Mouse (Mus musculus) right cerebral cortex, postnatal 10 days (tissue): ENCODE measurements around the gene Iqca.

Experiments
- DNase-seq, 2 experiments: peaks; one replicate each; pipeline ENCODE4 v3.0.0; 2021; ENCODE audit warnings: low spot score in 2 of 2

The Iqca gene

DNA sequence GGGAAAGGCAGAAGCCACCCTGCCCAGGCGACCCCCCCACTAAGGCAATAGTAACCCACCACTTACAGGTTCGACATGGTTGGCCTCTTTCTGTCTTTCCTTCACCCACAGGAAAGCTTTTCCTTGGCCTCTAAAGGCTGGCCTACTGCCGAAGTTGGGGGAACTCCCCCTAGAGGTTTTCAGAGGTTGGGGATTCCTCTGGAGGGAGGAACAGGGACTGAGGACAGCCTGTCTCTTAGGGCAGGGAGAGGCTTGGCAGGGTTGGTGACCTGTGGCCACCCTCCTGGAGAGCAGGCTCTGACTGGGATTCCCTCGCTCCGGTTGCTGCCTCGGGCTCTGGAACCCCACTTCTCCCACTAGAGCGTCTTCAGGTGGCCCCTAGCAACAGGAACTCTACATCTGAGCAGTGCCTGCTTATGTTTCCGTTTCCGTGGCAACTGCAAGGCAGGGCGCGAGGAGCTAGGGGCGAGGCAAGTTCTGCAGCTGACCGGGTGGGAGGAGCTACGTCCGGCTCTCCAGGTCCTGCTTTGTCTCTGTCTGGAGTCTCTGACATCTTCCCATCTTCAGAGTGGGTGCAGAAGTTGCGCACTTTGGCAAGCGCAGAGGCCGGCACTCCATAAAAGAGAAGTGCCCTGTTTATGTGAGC, at the start of gene Iqca:
Iqca (minus strand) TSS at position 303 of the 646 bp plus-strand sequence.
- peak; percentile 85 to 90 for DNase-seq

DNA sequence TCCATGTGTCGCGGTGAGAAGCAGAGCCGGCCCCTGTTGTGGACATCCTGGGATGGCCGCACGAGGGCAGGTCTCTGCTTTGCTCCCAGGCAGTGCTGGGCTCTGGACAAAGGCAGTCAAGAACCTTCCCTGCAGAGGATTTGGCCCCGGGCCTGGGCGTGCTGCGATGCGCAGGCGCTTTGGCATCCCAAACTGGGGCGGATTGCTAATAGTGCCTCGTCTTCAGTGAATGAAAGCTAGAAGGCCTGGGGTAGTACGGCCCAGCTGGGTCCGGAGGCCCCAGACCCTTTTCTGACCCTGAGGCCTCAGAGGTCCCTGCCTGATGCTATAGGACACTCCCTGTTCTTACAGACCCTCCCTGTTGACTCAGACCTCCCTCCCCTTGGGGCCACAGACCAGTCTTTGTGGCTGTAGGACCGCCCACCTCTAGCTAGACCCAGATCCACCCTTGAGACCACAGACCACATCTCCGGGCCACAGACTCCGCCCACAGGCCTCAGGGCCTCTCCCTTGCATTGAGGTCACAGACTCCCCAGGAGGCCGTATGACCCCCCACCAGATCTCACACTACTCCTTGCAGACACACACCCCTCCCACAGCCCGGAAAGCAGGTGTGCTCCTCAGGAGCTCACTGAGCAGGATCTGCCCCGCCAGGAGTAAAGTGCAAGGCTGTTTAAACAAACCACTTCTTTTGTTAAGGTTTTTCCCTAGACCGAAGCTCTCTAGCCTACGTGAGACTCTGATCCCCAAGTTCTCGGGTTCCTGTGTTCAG, 49.2 kb upstream of the Iqca start:
- peak; percentile 68 to 77 for DNase-seq

DNA sequence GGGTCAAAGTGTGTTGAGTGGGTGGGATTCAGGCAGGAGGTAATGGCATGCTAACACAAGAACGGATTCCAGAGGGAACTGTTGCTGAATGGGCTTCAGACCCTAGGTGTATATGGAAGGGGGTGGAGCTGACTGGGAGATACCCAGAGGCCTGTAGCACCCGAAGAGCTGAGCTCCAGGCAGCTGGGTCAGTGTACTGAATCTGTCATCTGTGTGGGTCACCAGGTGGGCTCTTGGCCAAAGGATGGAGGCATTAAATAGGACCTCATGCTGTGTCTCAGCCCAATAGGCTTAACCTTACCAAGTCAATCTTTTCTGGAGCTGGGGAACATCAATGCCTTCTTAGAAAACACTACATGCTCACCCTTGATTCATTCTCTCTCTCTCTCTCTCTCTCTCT, 48.5 kb upstream of the Iqca start:
- no peak for DNase-seq

DNA sequence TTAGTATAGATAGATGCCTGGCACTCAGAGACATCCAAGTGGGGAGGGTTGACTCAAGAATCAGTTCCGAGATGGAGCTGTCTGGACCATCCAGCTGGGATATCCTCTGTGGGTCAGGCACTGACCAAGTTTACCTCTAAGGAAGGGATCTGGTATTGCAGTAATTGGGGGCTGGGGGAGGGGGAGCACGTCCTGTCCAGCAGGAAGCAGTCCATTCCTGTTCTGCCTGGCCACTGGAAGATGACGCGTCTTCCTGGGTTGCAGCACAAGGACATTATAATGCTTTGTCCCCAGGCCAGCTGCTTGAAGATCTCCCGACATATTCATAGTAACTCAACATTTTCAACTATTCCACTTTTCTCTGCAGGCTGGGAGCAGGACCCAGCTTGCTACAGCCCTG, 48.0 kb upstream of the Iqca start:
- DNase-seq = no peak

DNA sequence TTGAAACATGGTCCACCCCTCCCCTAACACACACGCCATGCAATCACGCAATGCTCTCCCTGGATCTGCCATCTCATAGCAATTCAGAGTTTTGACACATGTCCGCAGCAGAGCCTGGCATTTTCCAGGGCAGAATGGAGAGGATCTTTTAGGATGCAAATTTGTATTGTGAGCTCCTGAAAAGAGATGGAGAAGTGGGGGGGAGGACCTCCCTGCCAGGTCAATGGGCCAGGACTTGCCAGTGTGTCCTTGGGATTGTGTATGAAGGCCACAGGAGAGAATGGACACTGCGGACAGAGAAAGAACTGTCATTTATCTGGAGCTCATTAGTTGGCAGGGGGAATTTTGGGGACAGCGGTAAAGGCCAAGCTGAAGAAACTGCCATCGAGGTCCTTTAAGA, 35.8 kb upstream of the Iqca start:
- DNase-seq = no peak

DNA sequence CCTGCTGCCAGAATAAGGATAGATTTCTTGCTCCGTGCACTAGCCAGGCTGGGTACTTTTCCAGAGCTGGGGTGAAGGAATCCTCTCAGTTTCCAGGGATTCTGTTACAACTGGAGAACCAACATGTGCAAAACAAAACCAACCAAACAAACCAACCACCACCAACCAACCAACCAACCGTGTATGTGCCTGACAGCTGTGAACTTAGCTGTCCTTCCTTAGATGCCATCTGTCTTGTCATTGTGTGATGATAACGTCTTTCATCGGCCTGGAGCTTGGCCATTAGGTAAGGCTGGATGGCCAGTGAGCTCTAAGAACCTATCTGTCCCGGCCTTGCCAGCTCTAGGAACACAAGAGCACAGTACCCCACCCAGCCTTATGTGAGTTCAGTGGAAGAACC, 33.7 kb upstream of the Iqca start:
- DNase-seq = no peak

DNA sequence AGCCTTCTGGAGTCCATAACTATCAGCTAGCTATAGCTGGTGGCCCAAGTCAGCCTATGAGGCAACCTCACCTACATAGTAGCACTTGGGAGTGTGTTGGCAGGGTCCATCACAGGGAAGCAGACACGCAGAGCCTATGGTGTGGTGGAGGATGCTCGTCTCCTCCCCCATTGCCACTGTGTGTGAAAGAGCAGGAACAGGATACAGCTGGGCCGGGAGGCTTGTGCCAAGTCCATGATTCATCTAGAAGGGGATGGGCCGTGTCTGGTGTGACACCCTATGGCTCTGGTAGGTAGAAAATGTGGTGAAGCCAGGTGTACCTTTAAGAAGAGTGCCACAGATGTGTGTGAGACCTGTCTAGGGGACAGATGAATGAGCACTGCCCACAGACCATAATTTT, 33.0 kb upstream of the Iqca start:
- no peak for DNase-seq

DNA sequence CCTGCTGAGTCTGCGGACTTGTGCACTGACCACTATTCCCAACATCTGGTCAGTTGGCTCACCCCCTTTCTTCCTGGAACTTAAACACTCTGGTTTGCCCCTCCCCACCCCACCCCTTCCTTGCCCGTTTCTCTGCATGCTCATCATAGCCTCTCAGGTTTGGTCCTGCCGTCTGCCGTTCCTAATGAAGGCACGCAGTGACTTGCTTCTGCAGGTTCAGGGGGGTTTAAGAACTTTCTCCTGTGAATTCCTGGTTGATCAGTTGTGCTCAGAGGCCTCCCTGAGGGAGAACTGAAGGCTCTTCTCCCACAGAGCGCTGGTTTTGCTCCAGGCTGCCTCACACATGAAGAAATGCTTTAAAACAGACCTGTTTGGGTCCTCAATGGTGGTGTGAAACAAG, 30.4 kb upstream of the Iqca start:
- no peak for DNase-seq

DNA sequence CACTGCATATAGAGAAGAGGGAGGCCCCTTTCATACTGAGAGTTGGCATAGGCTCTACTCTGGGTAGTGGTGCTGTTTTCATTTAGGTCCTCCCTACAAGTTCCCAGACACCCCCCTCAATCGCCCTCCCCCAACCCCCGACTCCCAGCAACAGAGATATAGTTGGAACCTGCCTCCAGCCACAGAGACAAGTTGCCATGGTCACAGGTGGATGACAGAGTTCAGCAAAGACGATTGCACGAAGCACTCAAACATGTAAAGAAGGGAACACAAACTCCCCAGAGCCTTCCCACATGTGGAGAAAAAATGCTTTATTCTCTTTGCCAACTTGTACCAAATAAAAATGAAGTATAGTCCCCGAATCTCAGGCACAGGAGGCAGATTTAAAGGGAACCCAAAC, 29.3 kb upstream of the Iqca start:
- DNase-seq = peak in 1 of 2 experiments; percentile 65

DNA sequence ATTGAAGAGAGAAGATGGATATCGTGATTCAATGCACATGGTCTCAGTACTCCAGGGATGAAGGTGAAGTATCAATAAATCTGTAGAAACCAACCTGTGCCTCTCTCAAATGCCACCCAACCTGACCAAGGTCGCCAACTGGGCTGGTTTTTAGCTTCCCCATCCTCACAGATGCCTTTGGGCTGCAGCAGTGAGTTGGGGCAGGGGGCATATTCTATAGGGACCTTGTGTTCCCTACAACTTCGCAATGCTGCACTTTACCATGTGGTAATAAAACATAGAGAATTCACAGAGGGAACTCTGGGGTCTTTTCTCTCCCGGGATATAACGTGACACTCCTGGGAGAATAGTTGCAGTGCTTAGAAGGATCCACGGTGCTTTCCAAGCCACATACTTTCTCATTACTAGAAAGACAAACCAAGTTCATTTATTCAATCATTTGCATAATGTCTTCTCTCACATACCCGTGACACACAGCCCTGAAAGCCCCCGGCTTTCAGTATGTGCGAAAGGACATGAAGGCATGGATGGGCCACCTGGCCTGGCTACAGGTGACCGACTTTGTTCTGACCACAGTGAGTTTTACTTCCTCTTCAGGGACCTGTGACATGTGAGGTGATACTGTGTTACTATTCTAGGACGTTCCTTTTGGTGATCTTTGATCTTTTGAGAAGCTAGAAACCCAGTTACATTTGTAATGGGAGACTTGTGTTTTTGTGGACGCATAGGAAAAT, 27.9 kb upstream of the Iqca start:
- DNase-seq = no peak

DNA sequence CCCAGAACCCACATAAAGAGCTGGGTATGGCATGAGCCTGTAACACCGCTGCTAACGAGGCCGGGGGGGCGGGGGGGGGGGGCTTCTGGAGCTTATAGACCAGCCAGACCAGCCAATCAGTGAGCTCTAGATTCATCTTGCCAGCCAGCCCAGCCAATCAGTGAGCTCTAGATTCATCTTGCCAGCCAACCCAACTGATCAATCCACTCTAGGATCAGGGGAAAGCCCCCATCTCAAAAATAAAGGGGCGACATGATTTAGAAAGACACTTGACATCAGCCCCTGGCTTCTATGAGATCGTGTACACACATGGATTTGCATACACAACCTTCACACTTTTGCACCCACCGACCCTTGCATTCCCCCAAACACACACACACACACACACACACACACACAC, 27.3 kb upstream of the Iqca start:
- DNase-seq = no peak

DNA sequence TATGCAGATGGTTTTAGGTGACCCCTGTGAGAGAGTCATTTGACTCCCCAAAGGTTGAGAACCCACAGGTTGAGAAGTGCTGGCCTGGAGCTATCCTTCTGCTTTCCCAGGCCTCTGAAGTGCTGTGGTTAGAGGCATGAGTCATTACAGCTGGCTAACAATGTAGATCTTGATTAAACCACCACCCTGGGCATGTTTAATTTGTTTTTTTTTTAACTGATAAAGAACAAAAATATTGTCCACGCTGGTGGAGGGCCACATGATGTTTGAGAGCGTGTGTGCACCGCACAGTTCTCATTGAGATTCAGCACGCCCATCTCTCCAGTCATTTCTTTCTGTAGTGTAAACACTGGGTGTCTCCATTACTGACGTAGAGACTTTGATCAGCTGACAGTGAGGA, 24.8 kb upstream of the Iqca start:
- DNase-seq = no peak

DNA sequence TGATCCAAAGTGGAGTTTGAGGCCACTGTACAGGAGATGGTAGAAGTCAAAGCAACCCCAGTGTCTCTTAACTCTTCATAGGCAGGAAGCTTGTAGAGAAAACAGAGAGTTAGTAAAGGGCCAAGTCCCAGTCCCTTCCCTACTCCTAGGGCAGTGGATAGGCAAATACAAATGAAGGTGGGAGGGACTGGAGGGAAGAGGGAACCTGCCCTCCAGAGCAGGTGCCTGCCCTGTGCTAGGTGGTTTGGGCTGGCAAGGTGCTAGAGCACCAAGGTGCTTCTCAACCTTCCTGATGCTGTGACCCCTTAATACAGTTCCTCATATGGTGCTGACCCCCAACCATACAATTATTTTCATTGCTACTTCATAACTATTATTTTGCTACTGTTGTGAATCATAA, 24.4 kb upstream of the Iqca start:
- no peak for DNase-seq

DNA sequence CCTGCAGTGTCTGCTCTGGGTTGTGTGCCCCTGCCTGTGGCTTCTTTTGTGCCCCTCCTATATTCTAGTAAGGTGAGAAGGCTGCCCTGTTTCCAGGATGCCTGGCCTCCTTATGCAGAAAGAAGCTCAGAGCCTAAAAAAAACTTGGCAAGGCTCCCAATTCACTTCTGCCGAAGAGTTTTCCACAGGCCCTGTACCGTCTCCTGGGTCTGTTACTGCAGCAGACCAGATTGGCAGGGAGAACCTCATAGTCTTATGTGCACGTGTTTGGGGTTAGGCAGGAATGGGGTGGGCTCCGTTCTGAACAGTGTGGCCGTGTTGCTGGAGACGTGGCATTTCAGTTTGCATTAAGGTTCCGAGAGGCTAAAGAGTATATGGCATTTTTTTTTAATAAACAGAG, 23.0 kb upstream of the Iqca start:
- no peak for DNase-seq

DNA sequence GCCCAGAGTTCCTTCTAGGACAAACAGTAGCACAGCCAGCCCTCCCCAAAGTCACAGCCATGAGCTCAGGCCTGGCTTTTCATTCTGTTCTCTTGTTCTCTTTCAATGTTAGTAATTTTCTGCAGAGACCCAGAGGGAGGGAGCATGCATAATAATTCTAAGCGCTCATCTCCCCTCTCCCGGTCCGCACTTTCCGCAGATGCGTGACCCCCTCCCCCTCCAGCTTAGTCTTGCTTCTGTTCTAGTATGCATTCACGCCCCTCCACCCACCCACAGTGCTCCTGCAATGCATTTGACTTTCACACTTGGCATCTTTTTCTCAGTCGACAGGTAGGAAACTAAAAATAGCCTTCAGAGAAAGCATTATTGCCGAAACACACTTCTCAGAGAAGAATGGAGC, 21.1 kb upstream of the Iqca start:
- peak; percentile 53 to 58 for DNase-seq

DNA sequence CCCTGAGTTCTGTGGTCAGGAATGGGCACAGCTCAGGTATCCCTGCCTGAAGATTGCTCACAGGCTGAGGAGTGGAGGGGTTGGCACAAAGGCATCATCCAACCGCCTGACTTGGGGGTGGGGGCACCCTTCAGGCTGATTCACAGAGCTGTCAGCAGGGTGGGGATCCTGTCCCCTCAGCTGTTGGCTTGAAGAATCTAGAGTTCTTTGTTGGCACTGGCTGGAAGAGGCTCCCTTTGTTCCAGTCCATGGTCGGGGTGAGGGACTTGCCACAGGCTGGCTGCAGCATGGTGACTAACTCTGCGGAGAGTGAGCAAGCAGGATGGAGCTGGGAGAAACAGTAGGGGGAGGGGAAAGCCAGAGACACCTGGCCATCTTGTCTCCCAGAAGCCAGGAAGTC, 11.1 kb upstream of the Iqca start:
- DNase-seq = no peak

DNA sequence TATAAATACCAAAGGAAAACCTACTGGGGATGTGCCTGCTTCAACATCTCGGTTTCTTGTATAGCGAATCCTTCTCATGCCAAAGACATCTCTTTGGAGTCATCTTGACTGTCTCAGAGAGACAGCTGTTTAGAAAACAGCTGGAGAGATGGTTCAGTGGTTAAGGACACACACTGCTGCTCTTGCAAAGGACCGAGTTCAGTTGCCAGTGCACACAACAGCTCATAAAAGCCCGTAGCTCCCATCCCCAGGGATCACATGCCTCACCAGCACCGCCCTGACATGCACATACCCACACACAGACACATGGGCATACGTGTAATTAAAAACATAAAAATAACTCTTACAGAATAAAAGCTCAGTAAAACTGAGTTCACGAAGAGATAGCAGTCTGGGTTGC, 10.0 kb upstream of the Iqca start:
- DNase-seq = no peak

DNA sequence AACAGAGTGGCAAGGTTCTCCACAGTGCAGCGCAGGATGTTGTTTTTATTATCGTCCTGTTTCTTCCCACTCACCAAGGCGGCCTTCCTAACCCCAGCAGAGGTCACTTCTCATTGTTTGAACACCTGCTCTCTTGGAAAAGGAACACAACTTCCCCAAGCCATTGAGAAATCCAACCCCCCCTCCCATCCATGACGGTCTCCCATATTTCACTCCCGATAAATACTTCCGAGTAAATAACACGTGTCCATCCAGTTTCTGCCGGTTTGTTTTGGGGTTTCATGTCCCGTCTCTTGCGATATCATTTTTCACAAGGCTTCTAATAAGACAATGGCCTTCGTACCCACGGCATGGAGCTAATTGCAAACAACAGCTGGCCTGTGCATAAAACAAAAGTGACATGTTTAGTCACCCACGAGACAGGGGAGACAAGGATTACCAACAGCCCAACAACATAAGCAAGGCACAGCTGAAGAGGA, 9.2 kb upstream of the Iqca start:
- DNase-seq = no peak

DNA sequence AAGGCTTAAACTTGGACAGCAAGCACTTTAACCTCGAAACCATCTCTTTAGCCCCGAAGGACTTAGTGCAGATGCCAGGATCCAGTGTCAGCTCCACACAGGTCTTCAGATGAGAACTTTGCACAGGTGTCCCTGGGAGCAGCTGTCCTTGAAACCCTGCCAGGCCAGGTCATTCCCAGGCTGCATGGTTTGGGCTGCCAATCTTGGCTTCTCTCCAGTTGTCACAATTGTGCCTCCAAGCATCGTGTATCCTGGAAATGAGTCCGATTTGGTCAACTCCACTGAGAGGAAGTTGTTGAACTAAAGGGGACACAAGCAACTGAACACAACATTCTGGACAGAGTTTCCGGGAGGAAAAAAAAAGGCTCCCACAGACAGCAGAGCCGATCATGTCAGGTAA, 8.4 kb upstream of the Iqca start:
- DNase-seq = no peak

DNA sequence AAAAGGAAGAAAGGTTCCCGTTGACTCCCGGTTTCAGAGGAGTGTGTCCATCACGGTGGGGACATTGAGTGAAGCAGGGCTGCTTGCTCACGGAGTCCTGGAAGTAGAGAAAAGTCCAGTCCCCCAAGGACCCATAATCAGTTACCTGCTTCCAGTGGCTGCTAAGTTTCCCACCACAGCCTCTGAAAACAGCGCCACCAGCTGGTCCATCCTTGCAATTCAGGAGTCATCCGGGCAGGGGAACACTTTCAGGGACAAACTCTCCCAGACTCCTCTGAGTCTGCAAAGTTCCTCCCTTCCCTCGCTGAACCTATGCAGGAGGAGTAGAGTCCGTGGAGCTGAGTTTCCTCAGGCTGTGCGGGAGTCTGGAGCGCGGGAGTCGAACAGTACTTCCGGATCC, 6.7 kb upstream of the Iqca start:
- DNase-seq = no peak

DNA sequence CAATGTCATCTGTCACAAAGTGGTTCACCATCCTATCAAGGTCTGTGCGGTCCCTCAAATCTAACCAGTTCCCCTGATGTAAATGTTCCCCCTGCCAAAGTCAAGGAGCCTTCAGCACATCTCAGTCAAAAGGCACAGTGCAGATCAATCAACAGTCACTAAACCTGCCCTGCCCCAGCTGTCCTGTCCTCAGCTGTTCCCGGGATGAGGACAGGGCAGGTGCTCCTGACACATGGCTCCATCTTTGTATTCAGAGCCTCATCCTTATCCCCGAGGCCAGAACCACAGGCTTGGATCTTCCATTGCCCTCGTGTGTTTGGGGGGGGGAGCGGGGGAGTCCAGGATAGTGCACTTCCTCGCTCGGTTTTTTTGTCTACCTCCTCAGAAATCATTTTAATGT, 3.4 kb upstream of the Iqca start:
- no peak for DNase-seq

DNA sequence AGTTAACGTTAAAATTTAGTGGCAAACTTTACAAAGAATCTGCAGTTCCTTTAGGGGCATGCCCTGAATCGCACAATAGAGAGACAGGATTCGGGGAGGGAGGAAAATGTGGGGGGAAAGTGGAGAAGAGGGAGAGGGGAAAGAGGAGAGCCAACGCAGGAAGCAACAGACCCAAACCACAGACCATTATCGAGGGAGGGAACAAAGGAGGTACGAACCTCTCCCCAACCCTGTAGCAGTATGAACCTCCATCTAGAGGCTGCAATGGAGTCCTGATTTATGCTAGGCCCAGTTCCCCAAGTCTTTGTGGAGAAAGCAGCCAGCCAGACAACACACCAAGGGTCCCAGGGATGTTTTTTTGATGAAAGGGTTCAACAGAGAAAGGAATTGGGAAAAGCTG, 586 bp upstream of the Iqca start:
- no peak for DNase-seq

DNA sequence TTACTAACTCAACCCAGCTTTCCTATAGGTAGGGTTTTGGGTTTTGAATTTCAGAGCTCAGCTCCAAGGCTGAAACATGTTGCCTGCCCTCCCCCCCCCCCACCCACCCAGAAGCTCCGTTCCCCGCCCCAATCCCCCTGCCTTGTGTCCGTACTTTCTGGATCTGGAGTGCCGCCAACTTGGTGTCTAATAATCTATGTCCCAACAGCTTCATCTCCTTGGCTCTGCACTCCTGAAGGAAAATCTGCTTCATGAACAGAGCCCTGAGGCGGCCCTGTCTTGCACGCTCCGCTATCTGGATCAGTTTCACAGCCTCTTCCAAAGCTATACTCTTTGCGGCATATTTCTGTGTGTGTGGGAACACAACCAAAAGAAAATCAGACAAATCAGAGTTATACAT, 13.5 kb downstream of the Iqca start:
- peak in 1 of 2 experiments; percentile 31 for DNase-seq
